11 mouse cellular contexts compared by ENCODE assay signal in the genomic region with DNA sequence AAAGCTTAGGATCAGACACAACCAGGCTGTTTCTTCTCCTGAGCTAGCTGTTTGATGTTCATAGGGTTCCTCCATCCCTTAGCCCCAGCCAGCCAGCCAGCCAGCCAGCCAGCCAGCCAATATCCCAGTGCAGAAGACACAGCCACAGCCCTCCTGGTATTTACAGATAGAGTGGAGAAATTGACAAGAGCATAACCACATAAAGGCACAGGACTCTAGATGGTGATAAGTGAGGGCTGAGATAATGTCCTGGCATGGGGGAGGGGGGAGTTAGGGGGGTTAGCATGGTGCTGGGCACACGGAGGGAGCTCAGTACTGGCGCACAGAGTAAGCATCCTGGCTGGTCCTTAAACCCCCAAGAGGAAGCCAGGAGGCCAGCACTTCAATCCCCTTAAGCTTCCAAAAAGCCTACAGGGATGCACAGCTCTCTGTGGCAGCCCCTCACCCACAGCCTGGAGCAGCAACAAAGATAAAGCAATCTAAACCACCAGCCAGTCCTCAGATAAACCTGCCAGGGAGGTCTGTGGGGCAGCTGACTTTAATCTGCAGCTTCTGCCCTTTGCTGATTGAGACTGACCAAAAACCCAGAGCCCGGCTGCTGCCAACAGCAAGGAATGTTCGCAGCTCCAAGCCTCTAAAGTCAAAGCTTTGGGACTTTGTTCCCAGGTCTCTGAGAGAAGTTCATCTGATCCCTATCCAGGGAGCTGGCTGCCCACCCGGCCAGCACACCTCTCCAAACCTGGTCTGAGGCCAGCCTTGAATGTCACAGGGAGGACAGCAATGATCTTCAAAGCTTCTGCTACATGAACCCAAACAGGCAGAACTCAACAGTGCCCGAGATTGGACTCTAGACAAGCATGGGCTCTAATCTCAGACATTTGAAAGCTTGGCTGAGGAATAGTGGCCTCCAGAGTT.
DNase-seq lines count a peak whose midpoint lies in the region; ATAC-seq and TF ChIP-seq lines count a peak whose summit lies in the region.
"Had no signal": no experiment of that assay in that cellular context is flagged by ENCODE, and none has a peak within 500 bp of the region (broad histone marks: within the 10 kb centered on the region; RNA-seq: fewer than 3 reads in every experiment).

No protein-coding gene starts in this region.

- H3K36me3 ChIP-seq in liver, embryonic 14.5 days (replicated peaks; ENCODE audit: control insufficient read depth, insufficient read depth, low read depth) = no peaks in the 10 kb centered on the region
- no peaks in the 10 kb centered on the region for H3K36me3 ChIP-seq in intestine, embryonic 15.5 days
- H3K36me3 ChIP-seq in midbrain, embryonic 13.5 days = no peaks in the 10 kb centered on the region
- H3K36me3 ChIP-seq: forebrain, embryonic 12.5 days; limb, embryonic 13.5 days had no signal

- 7% methylated on average over 6 of the region's 6 CpGs for WGBS in liver, embryonic 14.5 days (ENCODE audit: insufficient replicate concordance)
- WGBS in intestine, embryonic 15.5 days = 40% methylated on average over 6 of the region's 6 CpGs
- 61% methylated on average over 6 of the region's 6 CpGs for WGBS in midbrain, embryonic 13.5 days

- H3K27me3 ChIP-seq in liver, embryonic 14.5 days (ENCODE audit: control insufficient read depth, insufficient read depth, low read length) = no peaks in the 10 kb centered on the region
- H3K27me3 ChIP-seq in intestine, embryonic 15.5 days (replicated peaks) = no peaks in the 10 kb centered on the region
- no peaks in the 10 kb centered on the region for H3K27me3 ChIP-seq in midbrain, embryonic 13.5 days
- H3K27me3 ChIP-seq: forebrain, embryonic 12.5 days; limb, embryonic 13.5 days had no signal

- peaks cover 0 to 26% of the 10 kb centered on the region in 2 experiments; a peak in 3 of 4 replicates for H3K4me1 ChIP-seq in liver, embryonic 14.5 days (replicated peaks; ENCODE audit: control insufficient read depth in 2 of 2, insufficient read depth in 2 of 2, low read length in 1 of 2)
- peaks cover 18% of the 10 kb centered on the region; the same call in 1 of the 2 replicates for H3K4me1 ChIP-seq in intestine, embryonic 15.5 days (replicated peaks)
- 0 out of 2 replicates have a peak, but pooled peaks cover 4% of the 10 kb centered on the region for H3K4me1 ChIP-seq in midbrain, embryonic 13.5 days (replicated peaks)

- H3K9me3 ChIP-seq in liver, embryonic 14.5 days (ENCODE audit: control insufficient read depth, low read length) = no peaks in the 10 kb centered on the region
- H3K9me3 ChIP-seq in intestine, embryonic 15.5 days = no peaks in the 10 kb centered on the region
- no peaks in the 10 kb centered on the region for H3K9me3 ChIP-seq in midbrain, embryonic 13.5 days
- H3K9me3 ChIP-seq: forebrain, embryonic 12.5 days; limb, embryonic 13.5 days had no signal

- no peak overlapping the region for H3K4me3 ChIP-seq in liver, embryonic 14.5 days (ENCODE audit: insufficient read depth in 1 of 2, low read depth in 2 of 2, low read length in 2 of 2)
- H3K4me3 ChIP-seq in intestine, embryonic 15.5 days (replicated peaks) = no peak overlapping the region
- H3K4me3 ChIP-seq in midbrain, embryonic 13.5 days (replicated peaks) = no peak overlapping the region
- H3K4me3 ChIP-seq: forebrain, embryonic 12.5 days; limb, embryonic 13.5 days had no signal

- TF ChIP-seq EP300 in liver, embryonic 14.5 days (IDR thresholded peaks at IDR 0.05; ENCODE audit: low read depth) = 0 out of 2 replicates have a peak, but pooled peaks have one; percentile 40

- TF ChIP-seq CTCF in liver, embryonic 14.5 days (IDR thresholded peaks at IDR 0.05; ENCODE audit: low read depth) = no peak

- peak overlapping the region; percentile 28 for H3K4me2 ChIP-seq in liver, embryonic 14.5 days (ENCODE audit: low read depth)
- H3K4me2 ChIP-seq in intestine, embryonic 15.5 days (replicated peaks) = no peak overlapping the region
- H3K4me2 ChIP-seq in midbrain, embryonic 13.5 days (replicated peaks) = no peak overlapping the region
- H3K4me2 ChIP-seq: forebrain, embryonic 12.5 days; limb, embryonic 13.5 days had no signal

- intact Hi-C loops in gastrocnemius, postnatal 36 days (cut with DNase I) = no loop called here
- intact Hi-C loops in heart, postnatal 10 days (cut with DNase I) = no loop called here

- no peak overlapping the region for H3K27ac ChIP-seq in liver, embryonic 14.5 days
- H3K27ac ChIP-seq in intestine, embryonic 15.5 days = no peak overlapping the region
- H3K27ac ChIP-seq in midbrain, embryonic 13.5 days = no peak overlapping the region
- H3K27ac ChIP-seq: forebrain, embryonic 12.5 days; limb, embryonic 13.5 days had no signal

- DNase-seq in gastrocnemius, adult 18-20 months (ENCODE audit: low spot score) = peak; percentile 44
- DNase-seq in gastrocnemius, postnatal 36 days = no peak
- peak; percentile 41 for DNase-seq in MEL-GATA-1-ER (ENCODE audit: extremely low read depth, low read depth)
- peak; percentile 44 to 49 for DNase-seq in heart, postnatal 10 days
- peak; percentile 13 to 30 (median 26) for DNase-seq in liver, embryonic 14.5 days (ENCODE audit: low read depth in 3 of 3, low spot score in 3 of 3)
- DNase-seq in thymus, postnatal 0 days (ENCODE audit: low spot score) = no peak

- peak; percentile 96 for ATAC-seq in liver, embryonic 14.5 days (ENCODE audit: insufficient read depth)
- ATAC-seq in intestine, embryonic 15.5 days = no peak
- ATAC-seq in midbrain, embryonic 13.5 days = no peak
- ATAC-seq: midbrain, embryonic 16.5 days had no signal

- H3K9ac ChIP-seq in liver, embryonic 14.5 days (replicated peaks) = no peak overlapping the region
- H3K9ac ChIP-seq in intestine, embryonic 15.5 days = no peak overlapping the region
- no peak overlapping the region for H3K9ac ChIP-seq in midbrain, embryonic 13.5 days (replicated peaks)
- H3K9ac ChIP-seq: forebrain, embryonic 12.5 days; limb, embryonic 13.5 days had no signal

Comparison
In these comparisons a context has a peak if more than half of its experiments do, and no peak if none do; other contexts are left out.
1. DNase-seq: peak in gastrocnemius, adult 18-20 months (single experiment), MEL-GATA-1-ER (single experiment), heart, postnatal 10 days (2 of 2) and liver, embryonic 14.5 days (3 of 3); none in gastrocnemius, postnatal 36 days (0 of 2) and thymus, postnatal 0 days (single experiment).